Mouse (Mus musculus): ENCODE results near the gene Eif2b4. TPM values are rescaled to one million over a fixed set of nuclear protein-coding genes. Genes with fewer than 3 reads are reported as not detected.

Eif2b4 gene
- polyA plus RNA-seq, 1 experiment from 2014 or later: 86.9 TPM

DNA sequence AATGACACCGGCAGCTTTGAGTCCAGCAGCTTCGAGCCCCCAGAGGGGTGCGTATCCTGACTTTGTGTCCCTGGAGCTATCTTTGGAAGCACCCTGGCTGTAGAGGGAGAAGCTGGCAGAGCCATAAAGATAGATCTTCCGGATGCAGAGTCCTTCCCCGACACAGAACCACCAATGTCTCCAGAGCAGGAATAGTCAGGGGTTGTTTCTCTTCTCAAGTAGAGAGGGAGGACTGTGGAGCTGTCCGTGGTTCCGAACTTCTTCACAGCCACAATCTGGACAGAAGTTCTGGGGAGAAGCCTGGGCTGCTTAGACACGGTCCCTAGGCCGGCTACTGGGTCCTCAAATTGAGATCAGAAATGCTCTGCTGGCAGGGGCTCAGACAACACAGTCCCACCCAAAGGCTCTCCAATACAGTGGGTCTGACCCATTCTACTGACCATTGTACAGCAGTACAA, 54.2 kb downstream of the Eif2b4 start:
- Histone ChIP-seq H3K4me3 (peak overlapping the region; percentile 39; the same call in 1 of the 2 replicates), H3K4me1 (replicated peaks) (peaks cover 25% of the 10 kb centered on the region), H3K27ac (replicated peaks) (no peak overlapping the region), H3K27me3 (peaks cover 58% of the 10 kb centered on the region), H3K9me3 (no peaks in the 10 kb centered on the region), H3K9ac (no peak overlapping the region), H3K36me3 (peaks cover 9% of the 10 kb centered on the region; the same call in 1 of the 2 replicates), H3K4me2 (peak overlapping the region; percentile 61; the same call in 1 of the 2 replicates)
- WGBS: 14% methylated on average over 9 of the region's 9 CpGs
- 0 out of 2 replicates have a peak, but pooled peaks have one; percentile 24 for ATAC-seq (ENCODE audit: low FRiP score, low read depth)

- Histone ChIP-seq H3K27me3 (peaks cover 62% of the 10 kb centered on the region), H3K9ac (peak within 1 kb of the TSS; percentile 17), H3K9me3 (no peaks in the 10 kb centered on the region), H3K36me3 (0 out of 2 replicates have a peak, but pooled peaks cover 7% of the 10 kb centered on the region), H3K4me2 (peak within 1 kb of the TSS; percentile 61), H3K4me1 (replicated peaks) (peaks cover 25% of the 10 kb centered on the region), H3K27ac (replicated peaks) (no peak within 1 kb of the TSS), H3K4me3 (peak within 1 kb of the TSS; percentile 39)
- ATAC-seq (ENCODE audit: low FRiP score, low read depth): 0 out of 2 replicates have a peak, but pooled peaks have one; percentile 20
- 2% methylated on average over 49 of the region's 52 CpGs for WGBS
These were observed 54.8 kb downstream of the Eif2b4 start, which contains the start of gene Ucn for GRCm38 (mm10) chr5:31138241-31138967. TSS of gene Ucn (minus strand) at chr5:31138829.

GRCm38 (mm10) chr5:31137658-31138057, 55.6 kb downstream of the Eif2b4 start:
- no peak for ATAC-seq (ENCODE audit: low FRiP score, low read depth)
- H3K4me1 ChIP-seq (replicated peaks): peaks cover 25% of the 10 kb centered on the region
- peak overlapping the region; percentile 39 for H3K4me3 ChIP-seq
- no peak overlapping the region for H3K27ac ChIP-seq (replicated peaks)
- no peaks in the 10 kb centered on the region for H3K9me3 ChIP-seq
- peak overlapping the region; percentile 61 for H3K4me2 ChIP-seq
- H3K27me3 ChIP-seq: peaks cover 62% of the 10 kb centered on the region
- H3K9ac ChIP-seq: peak overlapping the region; percentile 17; the same call in 1 of the 2 replicates
- H3K36me3 ChIP-seq: 0 out of 2 replicates have a peak, but pooled peaks cover 7% of the 10 kb centered on the region
- whole genome bisulfite sequencing: 1% methylated on average over 13 of the region's 13 CpGs

Other genes starting within 250 kb of the Eif2b4 start
- 67.3 and 68.4 TPM in 2 replicates for gene Cgref1, start 247.8 kb downstream of the Eif2b4 start, polyA plus RNA-seq (2015; fragmentation: Nextera tagmentation; extraction: Ambion mirVana)
- 103 and 124 TPM in 2 replicates for gene Preb, start 233.1 kb downstream of the Eif2b4 start, polyA plus RNA-seq (2015; fragmentation: Nextera tagmentation; extraction: Ambion mirVana)
- gene Tcf23, start 224.8 kb downstream of the Eif2b4 start, polyA plus RNA-seq (2015; fragmentation: Nextera tagmentation; extraction: Ambion mirVana): not detected in 2 replicates
- gene Atraid, start 145.1 kb downstream of the Eif2b4 start, polyA plus RNA-seq (2015; fragmentation: Nextera tagmentation; extraction: Ambion mirVana): 161 and 176 TPM in 2 replicates
- gene Slc5a6, start 144.5 kb downstream of the Eif2b4 start, polyA plus RNA-seq (2015; fragmentation: Nextera tagmentation; extraction: Ambion mirVana): 26.1 and 26.3 TPM in 2 replicates
- gene Cad, start 138.7 kb downstream of the Eif2b4 start, polyA plus RNA-seq (2015; fragmentation: Nextera tagmentation; extraction: Ambion mirVana): 15.7 and 16.9 TPM in 2 replicates
- not detected in 2 replicates for gene Dnajc5g, start 87.1 kb downstream of the Eif2b4 start, polyA plus RNA-seq (2015; fragmentation: Nextera tagmentation; extraction: Ambion mirVana)
- 36.2 and 46.7 TPM in 2 replicates for gene Slc30a3, start 85.2 kb downstream of the Eif2b4 start, polyA plus RNA-seq (2015; fragmentation: Nextera tagmentation; extraction: Ambion mirVana)
- not detected in 2 replicates for gene Trim54, start 76.7 kb downstream of the Eif2b4 start, polyA plus RNA-seq (2015; fragmentation: Nextera tagmentation; extraction: Ambion mirVana)
- not detected in 2 replicates for gene Ucn, start 54.6 kb downstream of the Eif2b4 start, polyA plus RNA-seq (2015; fragmentation: Nextera tagmentation; extraction: Ambion mirVana)
- 54.0 and 60.1 TPM in 2 replicates for gene Mpv17, start 39.2 kb downstream of the Eif2b4 start, polyA plus RNA-seq (2015; fragmentation: Nextera tagmentation; extraction: Ambion mirVana)
- gene Gm29609, start 13.5 kb downstream of the Eif2b4 start, polyA plus RNA-seq (2015; fragmentation: Nextera tagmentation; extraction: Ambion mirVana): 1.6 and 2.7 TPM in 2 replicates
- gene Gtf3c2, start 13.3 kb downstream of the Eif2b4 start, polyA plus RNA-seq (2015; fragmentation: Nextera tagmentation; extraction: Ambion mirVana): 62.9 and 67.1 TPM in 2 replicates
- gene Snx17, start 203 bp downstream of the Eif2b4 start, polyA plus RNA-seq (2015; fragmentation: Nextera tagmentation; extraction: Ambion mirVana): 115 and 118 TPM in 2 replicates
- gene Zfp513, start 8.9 kb upstream of the Eif2b4 start, polyA plus RNA-seq (2015; fragmentation: Nextera tagmentation; extraction: Ambion mirVana): 16.2 and 17.4 TPM in 2 replicates
- 171 and 182 TPM in 2 replicates for gene Ppm1g, start 27.3 kb upstream of the Eif2b4 start, polyA plus RNA-seq (2015; fragmentation: Nextera tagmentation; extraction: Ambion mirVana)
- 163 and 171 TPM in 2 replicates for gene Nrbp1, start 47.4 kb upstream of the Eif2b4 start, polyA plus RNA-seq (2015; fragmentation: Nextera tagmentation; extraction: Ambion mirVana)
- gene Gm9970, start 47.8 kb upstream of the Eif2b4 start, polyA plus RNA-seq (2015; fragmentation: Nextera tagmentation; extraction: Ambion mirVana): 0.63 and 1.4 TPM in 2 replicates
- gene Krtcap3, start 58.3 kb upstream of the Eif2b4 start, polyA plus RNA-seq (2015; fragmentation: Nextera tagmentation; extraction: Ambion mirVana): 2.6 and 3.6 TPM in 2 replicates
- 31.5 and 40.0 TPM in 2 replicates for gene Ift172, start 97.7 kb upstream of the Eif2b4 start, polyA plus RNA-seq (2015; fragmentation: Nextera tagmentation; extraction: Ambion mirVana)
- gene Fndc4, start 102.7 kb upstream of the Eif2b4 start, polyA plus RNA-seq (2015; fragmentation: Nextera tagmentation; extraction: Ambion mirVana): 103 and 114 TPM in 2 replicates
- 0.19 and 0.24 TPM in 2 replicates for gene Gckr, start 104.0 kb upstream of the Eif2b4 start, polyA plus RNA-seq (2015; fragmentation: Nextera tagmentation; extraction: Ambion mirVana)